Mouse (Mus musculus): ENCODE results near the gene Gm20388. TPM values are rescaled to one million over a fixed set of nuclear protein-coding genes. Genes with fewer than 3 reads are reported as not detected.
A peak's percentile ranks its signal among the peaks of the same experiment; 100 is the strongest.

Gm20388 gene
- polyA plus RNA-seq, 1 experiment from 2014 or later, result not detected

DNA sequence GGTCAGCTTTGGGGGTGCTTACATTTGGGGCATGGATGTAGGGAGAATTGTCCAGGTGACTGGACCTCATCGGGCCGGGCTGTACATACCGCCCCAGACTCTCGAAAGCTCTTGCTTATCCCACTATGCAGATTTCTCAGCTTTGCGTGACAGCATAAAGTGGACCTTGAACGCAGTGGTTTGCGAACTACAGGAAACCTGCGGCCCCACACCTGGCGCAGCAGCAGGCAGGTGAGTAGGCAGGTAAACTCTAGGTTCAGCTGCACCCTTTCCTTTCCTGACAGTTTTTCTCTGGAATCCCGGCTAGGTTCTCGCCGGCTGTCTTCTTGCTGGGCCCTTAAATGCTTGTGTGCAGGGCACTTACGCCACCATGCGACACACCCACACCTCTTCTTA lies 3985.7 kb downstream of the Gm20388 start:
- WGBS, result 57% methylated on average over 14 of the region's 14 CpGs
- H3K4me1 ChIP-seq, result peaks cover 17% of the 10 kb centered on the region
- no peak overlapping the region for H3K9ac ChIP-seq
- H3K9me3 ChIP-seq, result no peaks in the 10 kb centered on the region
- no peak overlapping the region for H3K4me3 ChIP-seq
- peaks cover 56% of the 10 kb centered on the region for H3K27me3 ChIP-seq
- H3K27ac ChIP-seq, result no peak overlapping the region
- H3K4me2 ChIP-seq, result no peak overlapping the region
- ATAC-seq (ENCODE audit: insufficient number of reproducible peaks, insufficient read depth, low FRiP score, low TSS enrichment, low read depth), result no peak
- H3K36me3 ChIP-seq, result peaks cover 26% of the 10 kb centered on the region

- Histone ChIP-seq H3K4me3 (no peak overlapping the region), H3K27me3 (peaks cover 52% of the 10 kb centered on the region), H3K9me3 (no peaks in the 10 kb centered on the region), H3K4me2 (no peak overlapping the region), H3K4me1 (peaks cover 13% of the 10 kb centered on the region), H3K9ac (no peak overlapping the region), H3K27ac (no peak overlapping the region), H3K36me3 (peaks cover 30% of the 10 kb centered on the region)
- 59% methylated on average over 10 of the region's 10 CpGs for WGBS
- ATAC-seq (ENCODE audit: insufficient number of reproducible peaks, insufficient read depth, low FRiP score, low TSS enrichment, low read depth), result no peak
Measured at GRCm38 (mm10) chr8:123896774-123897173, 3986.1 kb downstream of the Gm20388 start.

DNA sequence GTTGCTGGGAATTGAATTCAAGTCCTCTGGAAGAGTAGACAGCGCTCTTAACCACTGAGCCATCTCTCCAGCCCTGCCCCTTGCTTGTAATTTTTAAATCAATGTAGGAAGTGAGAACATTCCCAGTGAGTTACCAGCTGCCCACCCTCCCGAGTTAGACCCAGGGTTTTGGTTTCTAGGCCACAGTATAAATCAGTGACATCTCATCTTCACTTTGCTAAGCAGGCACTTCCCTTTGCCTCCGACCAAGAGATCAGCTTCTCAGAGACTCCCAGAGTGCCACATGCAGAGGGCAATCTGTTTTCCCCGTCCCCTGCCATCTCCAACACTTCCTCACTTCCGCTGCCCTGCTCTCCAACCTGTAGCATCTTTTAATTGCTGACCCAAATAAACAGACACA lies 3987.9 kb downstream of the Gm20388 start:
- Histone ChIP-seq H3K27me3 (peaks cover 34% of the 10 kb centered on the region), H3K9me3 (no peaks in the 10 kb centered on the region), H3K4me2 (no peak overlapping the region), H3K27ac (no peak overlapping the region), H3K4me1 (no peaks in the 10 kb centered on the region), H3K9ac (no peak overlapping the region), H3K36me3 (peaks cover 48% of the 10 kb centered on the region), H3K4me3 (no peak overlapping the region)
- ATAC-seq (ENCODE audit: insufficient number of reproducible peaks, insufficient read depth, low FRiP score, low TSS enrichment, low read depth), result no peak
- 82% methylated on average over 5 of the region's 5 CpGs for WGBS

DNA sequence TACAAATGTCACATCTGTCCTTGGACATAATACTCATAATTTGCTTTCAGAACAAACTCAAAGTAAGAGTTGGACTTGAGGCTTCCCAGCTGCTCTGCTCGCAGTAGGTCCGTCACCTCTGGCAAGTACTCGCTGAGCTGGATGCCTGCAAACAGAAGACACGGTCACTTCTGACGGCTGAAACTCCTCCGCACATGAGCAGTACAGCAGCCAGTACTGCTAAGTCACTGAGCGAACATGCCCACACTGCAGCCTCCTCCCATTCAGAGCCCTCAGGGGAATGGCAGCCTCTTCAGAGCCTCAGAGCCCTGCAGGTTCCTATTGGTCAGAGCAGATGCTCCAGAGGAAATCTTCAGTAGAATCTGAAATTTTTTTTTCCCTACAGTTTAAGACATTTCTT lies 3988.7 kb downstream of the Gm20388 start:
- H3K36me3 ChIP-seq, result peaks cover 56% of the 10 kb centered on the region

GRCm38 (mm10) chr8:123902653-123903052 lies 3992.0 kb downstream of the Gm20388 start:
- H3K4me2 ChIP-seq, result no peak overlapping the region
- ATAC-seq (ENCODE audit: insufficient number of reproducible peaks, insufficient read depth, low FRiP score, low TSS enrichment, low read depth), result no peak
- no peaks in the 10 kb centered on the region for H3K9me3 ChIP-seq
- H3K27me3 ChIP-seq, result no peaks in the 10 kb centered on the region
- H3K9ac ChIP-seq, result no peak overlapping the region
- no peaks in the 10 kb centered on the region for H3K4me1 ChIP-seq
- H3K4me3 ChIP-seq, result no peak overlapping the region
- H3K36me3 ChIP-seq, result peaks cover 84% of the 10 kb centered on the region
- 84% methylated on average over 7 of the region's 7 CpGs for WGBS
- H3K27ac ChIP-seq, result no peak overlapping the region

More for the DNA sequence above, 3988.7 kb downstream of the Gm20388 start:
- Histone ChIP-seq H3K9me3 (no peaks in the 10 kb centered on the region), H3K4me1 (no peaks in the 10 kb centered on the region), H3K27me3 (peaks cover 26% of the 10 kb centered on the region), H3K4me3 (no peak overlapping the region), H3K4me2 (no peak overlapping the region), H3K9ac (no peak overlapping the region), H3K27ac (no peak overlapping the region)
- no peak for ATAC-seq (ENCODE audit: insufficient number of reproducible peaks, insufficient read depth, low FRiP score, low TSS enrichment, low read depth)
- WGBS, result 90% methylated on average over 7 of the region's 7 CpGs

DNA sequence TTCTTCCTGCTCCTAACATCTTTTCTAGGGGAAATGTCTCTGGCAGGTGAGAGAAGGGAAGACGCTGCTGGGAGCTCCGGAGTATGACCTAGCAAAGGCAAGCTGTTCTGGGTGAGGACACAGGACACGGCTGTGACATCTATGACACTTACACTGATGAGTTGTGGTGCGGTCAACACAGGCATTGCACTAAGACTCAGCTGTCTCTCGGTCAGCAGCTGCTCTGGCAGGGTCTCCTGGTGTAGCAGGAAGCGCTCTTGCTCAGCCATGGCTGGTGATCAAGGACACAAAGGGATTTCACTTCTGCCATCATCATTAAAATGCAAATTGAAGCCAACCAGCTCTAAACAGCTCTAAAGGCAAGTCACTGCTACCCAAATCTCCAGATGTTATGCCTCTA lies 3997.0 kb downstream of the Gm20388 start:
- no peak overlapping the region for H3K4me2 ChIP-seq
- no peak overlapping the region for H3K4me3 ChIP-seq
- H3K27me3 ChIP-seq, result no peaks in the 10 kb centered on the region
- no peaks in the 10 kb centered on the region for H3K9me3 ChIP-seq
- no peak overlapping the region for H3K9ac ChIP-seq
- H3K27ac ChIP-seq, result no peak overlapping the region
- ATAC-seq (ENCODE audit: insufficient number of reproducible peaks, insufficient read depth, low FRiP score, low TSS enrichment, low read depth), result no peak
- peaks cover 92% of the 10 kb centered on the region for H3K36me3 ChIP-seq
- 97% methylated on average over 6 of the region's 6 CpGs for WGBS
- no peaks in the 10 kb centered on the region for H3K4me1 ChIP-seq

DNA sequence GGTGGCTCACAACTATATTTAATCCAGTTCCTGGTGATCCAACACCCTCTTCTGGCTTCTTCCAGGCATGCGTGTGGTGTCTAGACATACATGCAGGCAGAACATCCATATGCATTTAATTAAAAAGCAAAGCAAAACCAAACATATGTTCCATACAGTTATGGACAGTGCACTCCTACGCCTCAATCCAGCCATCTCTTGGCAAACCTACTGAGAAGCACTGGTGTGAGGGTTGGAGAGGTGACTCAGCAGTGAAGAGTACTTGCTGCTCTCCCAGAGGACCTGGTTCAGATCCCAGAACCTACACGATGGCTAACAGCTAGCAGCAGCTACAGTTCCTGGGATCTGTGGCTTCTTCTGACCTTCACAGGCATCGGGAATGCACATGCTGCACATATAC lies 4001.6 kb downstream of the Gm20388 start:
- WGBS, result 61% methylated on average over 4 of the region's 4 CpGs
- no peaks in the 10 kb centered on the region for H3K9me3 ChIP-seq
- H3K4me3 ChIP-seq, result no peak overlapping the region
- no peak overlapping the region for H3K27ac ChIP-seq
- H3K9ac ChIP-seq, result no peak overlapping the region
- no peak overlapping the region for H3K4me2 ChIP-seq
- H3K36me3 ChIP-seq, result peaks cover 92% of the 10 kb centered on the region
- ATAC-seq (ENCODE audit: insufficient number of reproducible peaks, insufficient read depth, low FRiP score, low TSS enrichment, low read depth), result no peak
- H3K27me3 ChIP-seq, result no peaks in the 10 kb centered on the region
- no peaks in the 10 kb centered on the region for H3K4me1 ChIP-seq

DNA sequence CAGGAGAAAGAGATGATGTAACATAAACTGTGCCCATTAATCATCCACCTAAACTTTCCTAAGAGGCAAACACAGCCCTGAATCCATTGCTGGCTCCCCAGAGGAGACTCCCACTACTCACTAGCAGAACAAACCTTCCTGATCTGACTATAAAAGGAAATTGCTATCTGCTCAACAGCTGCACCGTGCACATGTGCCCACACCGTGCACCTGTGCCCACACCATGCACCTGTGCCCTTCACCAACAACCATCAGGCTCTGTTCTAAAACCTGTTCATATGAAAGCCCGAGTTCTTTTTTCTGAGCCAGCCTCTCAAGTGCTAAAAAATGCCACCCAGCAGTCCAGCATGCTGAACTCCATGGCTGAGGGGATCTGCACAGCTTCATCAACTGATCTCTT lies 4004.0 kb downstream of the Gm20388 start:
- Histone ChIP-seq H3K9ac (no peak overlapping the region), H3K36me3 (peaks cover 90% of the 10 kb centered on the region), H3K27ac (no peak overlapping the region), H3K4me1 (no peaks in the 10 kb centered on the region), H3K9me3 (no peaks in the 10 kb centered on the region), H3K27me3 (no peaks in the 10 kb centered on the region), H3K4me2 (no peak overlapping the region), H3K4me3 (no peak overlapping the region)
- ATAC-seq (ENCODE audit: insufficient number of reproducible peaks, insufficient read depth, low FRiP score, low TSS enrichment, low read depth), result no peak
- 97% methylated on average over 3 of the region's 3 CpGs for WGBS

- peak; percentile 37; the same call in 1 of the 2 replicates for ATAC-seq (ENCODE audit: insufficient number of reproducible peaks, insufficient read depth, low FRiP score, low TSS enrichment, low read depth)
Measured at GRCm38 (mm10) chr8:123924719-123925118, 4014.1 kb downstream of the Gm20388 start.

DNA sequence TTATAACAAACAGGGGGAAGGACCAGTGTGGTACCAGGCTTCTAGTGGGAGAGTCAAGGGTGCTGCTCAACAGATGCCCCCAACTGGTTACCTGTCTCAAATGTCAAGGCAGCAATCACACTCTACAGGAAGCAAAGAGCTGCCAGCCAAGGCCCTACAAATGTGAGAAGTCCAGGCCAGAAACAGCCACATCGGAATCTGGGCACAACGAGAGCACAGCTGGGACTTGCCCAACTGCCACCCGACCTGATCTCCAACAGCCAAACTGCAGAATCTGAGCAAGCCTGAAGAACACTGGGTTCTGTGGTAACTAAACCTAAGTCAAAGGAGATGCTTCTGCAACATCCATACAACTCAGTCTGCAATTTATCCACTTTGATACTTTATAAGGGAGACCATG lies 4015.0 kb downstream of the Gm20388 start:
- no peak for ATAC-seq (ENCODE audit: insufficient number of reproducible peaks, insufficient read depth, low FRiP score, low TSS enrichment, low read depth)
- 88% methylated on average over 3 of the region's 3 CpGs for WGBS
- peaks cover 86% of the 10 kb centered on the region for H3K36me3 ChIP-seq

More at GRCm38 (mm10) chr8:123924719-123925118, 4014.1 kb downstream of the Gm20388 start:
- no peaks in the 10 kb centered on the region for H3K9me3 ChIP-seq
- H3K27me3 ChIP-seq, result no peaks in the 10 kb centered on the region
- no peaks in the 10 kb centered on the region for H3K4me1 ChIP-seq
- no peak overlapping the region for H3K27ac ChIP-seq
- H3K9ac ChIP-seq, result no peak overlapping the region
- H3K4me2 ChIP-seq, result no peak overlapping the region
- 11% methylated on average over 2 of the region's 2 CpGs for WGBS
- no peak overlapping the region for H3K4me3 ChIP-seq
- H3K36me3 ChIP-seq, result peaks cover 86% of the 10 kb centered on the region

GRCm38 (mm10) chr8:123929026-123929425 lies 4018.4 kb downstream of the Gm20388 start:
- 90% methylated on average over 7 of the region's 7 CpGs for WGBS
- H3K27ac ChIP-seq, result no peak overlapping the region
- peaks cover 77% of the 10 kb centered on the region for H3K36me3 ChIP-seq
- no peak overlapping the region for H3K9ac ChIP-seq
- ATAC-seq (ENCODE audit: insufficient number of reproducible peaks, insufficient read depth, low FRiP score, low TSS enrichment, low read depth), result no peak
- H3K4me3 ChIP-seq, result no peak overlapping the region
- H3K4me1 ChIP-seq, result no peaks in the 10 kb centered on the region
- H3K9me3 ChIP-seq, result no peaks in the 10 kb centered on the region
- no peak overlapping the region for H3K4me2 ChIP-seq
- no peaks in the 10 kb centered on the region for H3K27me3 ChIP-seq

More for the DNA sequence above, 4015.0 kb downstream of the Gm20388 start:
- Histone ChIP-seq H3K4me2 (no peak overlapping the region), H3K4me1 (no peaks in the 10 kb centered on the region), H3K27ac (no peak overlapping the region), H3K9me3 (no peaks in the 10 kb centered on the region), H3K4me3 (no peak overlapping the region), H3K27me3 (no peaks in the 10 kb centered on the region), H3K9ac (no peak overlapping the region)

DNA sequence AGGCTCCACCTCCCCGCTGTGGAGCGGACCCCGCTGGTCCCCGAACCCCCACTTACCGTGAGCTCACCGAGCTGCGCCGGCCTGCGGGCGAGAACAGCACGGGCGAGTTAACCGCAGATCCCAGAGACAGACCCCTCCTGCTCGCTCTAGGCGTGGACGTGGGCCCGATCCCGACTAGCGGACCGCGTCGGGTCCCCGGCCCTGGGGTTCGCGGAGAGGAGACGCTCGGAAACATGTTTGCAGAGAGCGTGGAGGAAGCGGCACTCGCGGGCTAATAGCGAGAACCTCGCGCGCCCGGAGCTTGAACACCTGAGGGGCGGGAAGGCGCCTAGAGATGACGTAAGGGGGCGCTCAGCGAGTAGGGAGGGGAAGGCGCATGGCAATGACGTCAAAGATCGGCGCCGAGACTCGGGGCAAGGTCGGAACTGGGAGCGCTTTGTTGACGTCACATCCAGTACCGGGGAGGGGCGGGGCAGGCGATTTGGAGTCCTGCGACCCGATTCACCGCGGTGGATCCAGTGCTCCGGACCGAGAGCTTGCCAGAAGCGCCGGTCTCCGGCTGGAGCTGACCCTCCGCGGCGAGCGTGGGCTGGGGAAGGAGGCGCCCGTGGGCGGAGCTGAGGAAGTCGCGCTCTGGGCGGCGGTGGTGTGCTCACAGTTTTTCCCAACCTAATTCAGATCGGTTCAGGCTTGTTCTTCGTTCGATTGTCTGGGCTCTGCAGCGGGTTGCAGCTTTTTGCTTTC lies 4038.5 kb downstream of the Gm20388 start, which contains the start of gene Nup133:
Gene Nup133 (minus strand): TSS at position 324 of the 744 bp plus-strand sequence.
- no peaks in the 10 kb centered on the region for H3K9me3 ChIP-seq
- H3K4me1 ChIP-seq, result peaks cover 14% of the 10 kb centered on the region
- H3K27me3 ChIP-seq, result no peaks in the 10 kb centered on the region
- H3K36me3 ChIP-seq, result peaks cover 28% of the 10 kb centered on the region
- peak; percentile 61 for ATAC-seq (ENCODE audit: insufficient number of reproducible peaks, insufficient read depth, low FRiP score, low TSS enrichment, low read depth)
- peak within 1 kb of the TSS; percentile 91 for H3K9ac ChIP-seq
- WGBS, result under 1% methylated on average over 77 of the region's 77 CpGs
- peak within 1 kb of the TSS; percentile 97 for H3K4me2 ChIP-seq
- H3K4me3 ChIP-seq, result peak within 1 kb of the TSS; percentile 100
- peak within 1 kb of the TSS; percentile 91 for H3K27ac ChIP-seq
